Mouse (Mus musculus) stomach, postnatal 0 days (tissue): ENCODE data around the gene C87436. TPM values are rescaled to one million over a fixed set of nuclear protein-coding genes. Genes with fewer than 3 reads are reported as not detected.

Experiments used
- ATAC-seq: fragments of 200-750 bp; cut with Nextera tagmentation; 2 replicates; pipeline ENCODE4 v1.8.0; 2017; ENCODE audit not compliant: low FRiP score, low TSS enrichment
- DNase-seq: peaks from one replicate; pipeline ENCODE4 v3.0.0-alpha.2; 2016; ENCODE audit warnings: low spot score
- H3K27ac ChIP-seq: fragments of 300-500 bp; sonication (generic); replicated peaks from 2 replicates; pipeline ENCODE4 v1.5.1; 2014; ENCODE audit warnings: mild to moderate bottlenecking, control low read depth
- H3K27me3 ChIP-seq: fragments of 300-500 bp; sonication (generic); 2 replicates; pipeline ENCODE4 v1.6.1; 2014; ENCODE audit warnings: low read length; ENCODE audit not compliant: control insufficient read depth, insufficient read depth
- H3K36me3 ChIP-seq: fragments of 300-500 bp; sonication (generic); 2 replicates; pipeline ENCODE4 v1.6.1; 2014; ENCODE audit warnings: low read length, mixed read lengths; ENCODE audit not compliant: control insufficient read depth, insufficient read depth
- H3K4me1 ChIP-seq: fragments of 300-500 bp; sonication (generic); replicated peaks from 2 replicates; pipeline ENCODE4 v1.6.1; 2014; ENCODE audit warnings: antibody characterized with exemption; ENCODE audit not compliant: control insufficient read depth, insufficient read depth
- H3K4me2 ChIP-seq: fragments of 300-500 bp; sonication (generic); replicated peaks from 2 replicates; pipeline ENCODE4 v1.6.1; 2014; ENCODE audit warnings: low read depth, mild to moderate bottlenecking, control low read depth, moderate library complexity
- H3K4me3 ChIP-seq: fragments of 300-500 bp; sonication (generic); 2 replicates; pipeline ENCODE4 v1.5.1; 2014; ENCODE audit warnings: low read depth, low read length, control low read depth
- H3K9ac ChIP-seq: fragments of 300-500 bp; sonication (generic); 2 replicates; pipeline ENCODE4 v1.6.1; 2014; ENCODE audit warnings: mild to moderate bottlenecking, low read length, control low read depth, mixed read lengths
- H3K9me3 ChIP-seq: fragments of 300-500 bp; sonication (generic); 2 replicates; pipeline ENCODE4 v1.6.1; 2016; ENCODE audit warnings: low read length; ENCODE audit not compliant: control insufficient read depth
- CTCF ChIP-seq: IDR thresholded peaks from 2 replicates; pipeline ENCODE4 v1.5.1; 2016; ENCODE audit warnings: antibody characterized with exemption, low read depth, mild to moderate bottlenecking, moderate library complexity
- EP300 ChIP-seq: optimal IDR thresholded peaks from 2 replicates; pipeline ENCODE3; 2016; ENCODE audit warnings: antibody characterized with exemption
- WGBS: fragments of 180-500 bp; shearing (Covaris S2); extraction: QIAGEN DNeasy Blood & Tissue Kit; methylation state at CpG from one replicate; pipeline ENCODE4 v1.1.7; 2014; 5-methylcytosine and 5-hydroxymethylcytosine counted together
- polyA plus RNA-seq: library from polyadenylated mRNA; unstranded; fragments of >200 nt; fragmentation: Nextera tagmentation; extraction: Ambion mirVana; gene quantifications from 2 replicates; pipeline ENCODE4 v1.2.1, GENCODE M21; 2015

Gene C87436
- polyA plus RNA-seq, 1 experiment from 2014 or later, result 16.4 TPM

DNA sequence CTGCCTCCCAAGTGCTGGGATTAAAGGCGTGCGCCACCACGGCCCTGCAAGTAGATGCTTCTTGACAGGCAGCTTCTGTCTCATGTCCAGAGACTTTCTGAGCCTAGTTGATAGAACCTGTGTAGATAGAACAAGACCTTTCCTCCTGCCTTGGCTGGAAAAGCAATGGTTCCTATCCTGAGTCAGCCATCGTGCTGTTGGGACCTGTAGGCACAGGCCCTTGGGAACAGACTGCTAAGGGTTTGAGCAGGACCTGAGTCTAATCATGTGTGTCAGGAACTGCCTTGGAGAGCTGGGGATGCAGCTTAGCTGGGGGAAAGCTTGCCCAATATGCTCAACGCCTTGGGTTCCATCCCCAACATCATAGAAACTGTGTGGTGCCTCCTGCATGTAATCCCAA, 35.9 kb downstream of the C87436 start:
- TF ChIP-seq EP300, result no peak
- TF ChIP-seq CTCF, result no peak
- DNase-seq (no peak), ATAC-seq (no peak)
- Histone ChIP-seq H3K4me1 (peaks cover 9% of the 10 kb centered on the region), H3K9me3 (no peaks in the 10 kb centered on the region), H3K27me3 (no peaks in the 10 kb centered on the region), H3K4me3 (no peak overlapping the region), H3K4me2 (no peak overlapping the region), H3K36me3 (peaks cover 4% of the 10 kb centered on the region; the same call in 1 of the 2 replicates), H3K9ac (no peak overlapping the region), H3K27ac (0 out of 2 replicates have a peak overlapping the region, but pooled peaks have one; percentile 13)
- 90% methylated on average over 5 of the region's 5 CpGs for WGBS

DNA sequence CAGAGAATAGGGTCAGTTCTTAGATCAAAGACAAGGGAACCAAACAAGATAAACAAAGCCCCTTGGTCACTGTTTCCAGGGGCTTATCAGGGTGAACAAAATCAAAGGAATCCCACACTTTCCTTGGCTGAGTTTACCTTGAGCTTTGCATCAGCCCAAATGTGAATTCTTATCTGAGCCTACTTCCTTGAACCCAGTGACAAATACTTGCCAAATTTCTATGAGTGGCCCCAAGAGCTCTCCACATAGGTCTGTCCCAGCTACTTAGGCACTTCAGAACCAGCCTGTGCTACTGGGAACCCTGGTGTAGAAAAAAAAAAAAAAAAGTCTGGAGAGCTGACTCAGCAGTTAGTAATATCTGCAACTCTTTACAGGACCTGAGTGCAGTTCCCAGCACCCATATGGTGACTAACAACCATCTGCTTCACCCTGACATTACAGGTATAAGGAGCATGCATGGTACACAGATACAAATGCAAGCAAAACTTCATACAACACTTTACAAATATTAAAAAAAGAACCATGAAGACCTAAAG, 36.5 kb downstream of the C87436 start:
- Histone ChIP-seq H3K27ac (peak overlapping the region; percentile 65; the same call in 1 of the 2 replicates), H3K4me2 (no peak overlapping the region), H3K36me3 (peaks cover 4% of the 10 kb centered on the region; the same call in 1 of the 2 replicates), H3K27me3 (no peaks in the 10 kb centered on the region), H3K4me3 (no peak overlapping the region), H3K4me1 (peaks cover 9% of the 10 kb centered on the region), H3K9ac (no peak overlapping the region), H3K9me3 (no peaks in the 10 kb centered on the region)
- no peak for TF ChIP-seq CTCF
- no peak for TF ChIP-seq EP300
- DNase-seq, result no peak
- ATAC-seq, result no peak

DNA sequence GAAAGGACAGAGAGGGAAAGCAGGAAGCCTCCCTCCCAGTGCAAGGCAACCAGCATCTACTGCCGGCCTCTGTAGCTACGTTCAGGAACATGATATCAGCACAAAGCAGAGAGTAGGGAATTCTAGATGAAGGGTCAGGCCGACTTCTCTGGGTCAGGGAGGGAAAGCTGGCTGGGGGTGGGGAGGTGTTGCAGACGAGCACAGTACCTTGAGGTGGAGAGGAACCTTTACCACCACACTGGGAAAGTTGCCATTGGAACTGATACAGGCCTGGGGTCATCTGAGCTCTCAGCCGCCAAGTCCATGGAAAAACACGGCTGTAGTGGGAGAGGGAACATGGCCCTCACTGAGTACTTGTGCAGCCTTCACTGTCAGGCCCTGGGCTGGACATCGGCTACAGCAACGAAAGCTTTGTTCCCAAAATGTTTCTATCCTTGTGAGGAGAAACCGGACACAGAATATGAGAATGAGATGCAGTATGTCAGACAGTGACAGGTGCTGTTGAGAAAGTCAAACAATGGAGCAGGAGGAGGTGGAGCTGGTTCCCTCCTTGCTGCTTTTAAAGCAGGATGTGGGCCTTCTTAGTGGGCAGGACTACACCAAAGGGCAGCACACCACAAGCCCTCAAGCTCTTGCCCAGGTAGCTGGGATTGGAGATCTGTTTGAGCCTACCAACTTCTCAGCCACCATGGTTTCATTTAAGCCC, 37.4 kb downstream of the C87436 start:
- Histone ChIP-seq H3K9me3 (no peaks in the 10 kb centered on the region), H3K27ac (peak overlapping the region; percentile 65), H3K4me1 (peaks cover 9% of the 10 kb centered on the region), H3K4me3 (no peak overlapping the region), H3K4me2 (no peak overlapping the region), H3K9ac (no peak overlapping the region), H3K36me3 (no peaks in the 10 kb centered on the region), H3K27me3 (no peaks in the 10 kb centered on the region)
- DNase-seq, result no peak
- TF ChIP-seq CTCF (no peak), EP300 (no peak)
- WGBS, result 47% methylated on average over 9 of the region's 9 CpGs
- no peak for ATAC-seq

DNA sequence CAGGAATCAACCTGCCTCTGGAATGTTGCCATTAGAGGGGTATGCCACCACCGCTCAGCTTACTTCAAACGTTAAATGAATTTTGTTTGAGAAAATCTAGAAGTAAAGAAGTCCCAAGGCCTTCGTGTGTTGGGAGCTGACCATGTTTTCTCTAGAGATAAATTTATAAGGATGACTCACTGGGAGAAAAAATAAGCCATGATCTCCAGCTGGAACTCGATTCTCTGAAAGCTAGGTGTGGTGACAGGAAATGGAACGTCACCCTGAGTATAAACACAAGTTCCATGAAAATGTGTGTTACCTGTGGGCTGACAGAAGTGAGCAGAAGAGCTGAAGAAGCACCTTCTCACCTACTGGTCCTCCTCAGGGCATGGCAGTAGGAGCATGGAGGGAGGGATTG, 38.8 kb downstream of the C87436 start:
- WGBS, result 37% methylated on average over 5 of the region's 5 CpGs
- peak overlapping the region; percentile 69; the same call in 1 of the 2 replicates for H3K27ac ChIP-seq
- DNase-seq, result no peak
- no peaks in the 10 kb centered on the region for H3K27me3 ChIP-seq
- no peak for ATAC-seq
- no peak overlapping the region for H3K9ac ChIP-seq
- no peak overlapping the region for H3K4me2 ChIP-seq
- no peaks in the 10 kb centered on the region for H3K36me3 ChIP-seq
- TF ChIP-seq EP300 (no peak), CTCF (no peak)
- no peak overlapping the region for H3K4me3 ChIP-seq
- H3K4me1 ChIP-seq, result peaks cover 7% of the 10 kb centered on the region
- H3K9me3 ChIP-seq, result no peaks in the 10 kb centered on the region

DNA sequence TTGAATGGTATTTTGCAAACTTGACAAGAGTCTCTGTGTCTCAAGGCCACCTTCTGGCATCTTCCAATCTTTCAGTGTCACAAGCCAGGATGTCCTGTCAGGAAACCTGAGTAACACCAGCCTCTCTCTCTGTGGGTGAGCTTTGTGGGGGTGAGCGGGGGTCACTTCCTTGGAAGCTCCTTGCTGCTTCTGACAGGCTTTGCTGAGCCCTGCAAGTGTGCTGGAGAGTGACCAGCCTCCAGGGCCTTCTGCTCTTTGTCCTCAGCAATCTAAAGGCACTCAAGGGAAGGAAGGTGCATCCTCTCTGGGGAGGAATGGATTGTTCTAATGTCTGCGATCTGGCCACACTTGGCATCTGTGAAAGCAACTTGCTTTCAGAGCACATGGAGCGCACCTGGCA, 41.1 kb downstream of the C87436 start:
- Histone ChIP-seq H3K27me3 (no peaks in the 10 kb centered on the region), H3K9ac (no peak overlapping the region), H3K36me3 (no peaks in the 10 kb centered on the region), H3K4me3 (no peak overlapping the region), H3K4me1 (no peaks in the 10 kb centered on the region), H3K4me2 (no peak overlapping the region), H3K27ac (peak overlapping the region; percentile 49), H3K9me3 (no peaks in the 10 kb centered on the region)
- no peak for ATAC-seq
- 66% methylated on average over 3 of the region's 3 CpGs for WGBS
- TF ChIP-seq CTCF (no peak), EP300 (no peak)
- DNase-seq, result no peak

DNA sequence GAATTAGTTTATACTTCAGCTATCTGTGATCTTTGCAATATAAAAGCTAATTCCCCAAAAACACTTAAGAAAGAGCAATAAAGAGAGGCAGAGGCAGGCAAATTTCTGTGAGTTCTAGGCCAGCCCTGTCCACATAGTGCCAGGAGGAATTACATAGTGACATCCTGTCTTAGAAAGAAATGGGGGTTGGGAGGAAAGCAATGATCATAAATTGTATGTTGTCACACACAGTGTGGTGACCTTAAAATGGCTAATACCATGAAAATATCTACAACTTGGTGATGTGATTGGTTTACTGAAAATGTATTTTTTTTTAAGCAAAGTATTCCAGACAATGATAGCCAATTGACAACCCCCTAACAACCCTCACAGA, 41.6 kb downstream of the C87436 start:
- no peaks in the 10 kb centered on the region for H3K9me3 ChIP-seq
- H3K4me1 ChIP-seq, result no peaks in the 10 kb centered on the region
- DNase-seq, result no peak
- H3K27ac ChIP-seq, result peak overlapping the region; percentile 85; the same call in 1 of the 2 replicates
- peak overlapping the region; percentile 53; the same call in 1 of the 2 replicates for H3K4me2 ChIP-seq
- H3K9ac ChIP-seq, result no peak overlapping the region
- no peak overlapping the region for H3K4me3 ChIP-seq
- no peaks in the 10 kb centered on the region for H3K27me3 ChIP-seq
- no peaks in the 10 kb centered on the region for H3K36me3 ChIP-seq
- TF ChIP-seq CTCF, result no peak
- no peak for TF ChIP-seq EP300
- no peak for ATAC-seq
